Mouse (Mus musculus): ENCODE data around the gene Tbl1x.
"Not testable (repeated sequence)": the region's sequence is repeated elsewhere in the genome, so short reads cannot be mapped to it uniquely, and the experiment has no call there.

Gene Tbl1x

GRCm38 (mm10) chrX:77510371-77511300, at the start of gene Tbl1x:
Gene Tbl1x, plus strand, starts transcription at chrX:77511013.
- DNase-seq, result peak; percentile 80 to 84

- DNase-seq, result peak; percentile 5 to 26
These were observed 41.6 kb upstream of the Tbl1x start for GRCm38 (mm10) chrX:77469216-77469615.

- DNase-seq, result no peak
These were observed 38.0 kb upstream of the Tbl1x start for GRCm38 (mm10) chrX:77472858-77473257.

- DNase-seq, result peak; percentile 18 to 21
These were observed 37.3 kb upstream of the Tbl1x start for GRCm38 (mm10) chrX:77473511-77473910.

- DNase-seq, result no peak
These were observed 36.3 kb upstream of the Tbl1x start for GRCm38 (mm10) chrX:77474551-77474950.

GRCm38 (mm10) chrX:77477526-77477925, 33.3 kb upstream of the Tbl1x start:
- DNase-seq, result no peak

- peak; percentile 22 to 43 for DNase-seq
These were observed 22.7 kb upstream of the Tbl1x start for GRCm38 (mm10) chrX:77487922-77488799.

- no peak for DNase-seq
These were observed 20.7 kb upstream of the Tbl1x start for GRCm38 (mm10) chrX:77490127-77490526.

GRCm38 (mm10) chrX:77509149-77509548, 1.7 kb upstream of the Tbl1x start:
- peak; percentile 91 to 93 for DNase-seq

- peak in 1 of 2 experiments; percentile 12 for DNase-seq
These were observed 1.0 kb upstream of the Tbl1x start for GRCm38 (mm10) chrX:77509776-77510175.

- peak; percentile 29 to 55 for DNase-seq
These were observed 634 bp downstream of the Tbl1x start for GRCm38 (mm10) chrX:77511301-77511993.

GRCm38 (mm10) chrX:77511994-77512485, 1.2 kb downstream of the Tbl1x start:
- DNase-seq, result no peak

- DNase-seq, result no peak
These were observed 6.7 kb downstream of the Tbl1x start for GRCm38 (mm10) chrX:77517274-77518085.

- DNase-seq, result no peak
These were observed 8.1 kb downstream of the Tbl1x start for GRCm38 (mm10) chrX:77518929-77519328.

GRCm38 (mm10) chrX:77522842-77523375, 12.1 kb downstream of the Tbl1x start:
- DNase-seq, result no peak

- DNase-seq, result no peak
These were observed 14.4 kb downstream of the Tbl1x start for GRCm38 (mm10) chrX:77525179-77525578.

GRCm38 (mm10) chrX:77528401-77528800, 17.6 kb downstream of the Tbl1x start:
- no peak for DNase-seq

GRCm38 (mm10) chrX:77530997-77531396, 20.2 kb downstream of the Tbl1x start:
- no peak for DNase-seq

GRCm38 (mm10) chrX:77533922-77534321, 23.1 kb downstream of the Tbl1x start:
- peak; percentile 33 to 65 for DNase-seq

- not testable (repeated sequence) for DNase-seq
These were observed 29.0 kb downstream of the Tbl1x start for GRCm38 (mm10) chrX:77539770-77540169.

GRCm38 (mm10) chrX:77544003-77544402, 33.2 kb downstream of the Tbl1x start:
- no peak for DNase-seq

Data from kidney, postnatal 36 days (tissue).